Comparison of ENCODE assay signal across 8 mouse cellular contexts in genomic region chr7:79392860-79393513, GRCm38 (mm10). TPM values are rescaled to one million over a fixed set of nuclear protein-coding genes. Genes with fewer than 3 reads are reported as not detected.
A peak's percentile ranks its signal among the peaks of the same experiment; 100 is the strongest.
DNase-seq lines count a peak whose midpoint lies in the region; ATAC-seq and TF ChIP-seq lines count a peak whose summit lies in the region.

No protein-coding gene starts in this region.

- H3K27me3 ChIP-seq in hindbrain, embryonic 14.5 days (ENCODE audit: control insufficient read depth, insufficient read depth, low read length), result no peaks in the 10 kb centered on the region
- H3K27me3 ChIP-seq in midbrain, embryonic 12.5 days, result no peaks in the 10 kb centered on the region

- no peaks in the 10 kb centered on the region for H3K9me3 ChIP-seq in hindbrain, embryonic 14.5 days (ENCODE audit: control insufficient read depth, low read length)
- H3K9me3 ChIP-seq in midbrain, embryonic 12.5 days, result no peaks in the 10 kb centered on the region

- intact Hi-C loops in left cerebral cortex, adult 2 months (cut with DNase I), result no loop called here
- intact Hi-C loops in left cerebral cortex, postnatal 36 days (cut with DNase I), result loop anchor here (5.0 kb wide), 1 partner anchor 74 kb away; the partner anchor contains the start of gene Polg

- H3K4me1 ChIP-seq in hindbrain, embryonic 14.5 days (replicated peaks; ENCODE audit: control insufficient read depth, insufficient read depth, low read length), result 0 out of 2 replicates have a peak, but pooled peaks cover 4% of the 10 kb centered on the region
- peaks cover 21% of the 10 kb centered on the region for H3K4me1 ChIP-seq in midbrain, embryonic 12.5 days

- 66% methylated on average over 9 of the region's 9 CpGs for WGBS in hindbrain, embryonic 14.5 days
- 70% methylated on average over 9 of the region's 9 CpGs for WGBS in midbrain, embryonic 12.5 days

- no peak; the same call in 1 of the 2 replicates for ATAC-seq in hindbrain, embryonic 14.5 days (ENCODE audit: low FRiP score)
- ATAC-seq in midbrain, embryonic 12.5 days (ENCODE audit: low FRiP score, low read depth), result no peak

- H3K9ac ChIP-seq in hindbrain, embryonic 14.5 days, result no peak overlapping the region
- H3K9ac ChIP-seq in midbrain, embryonic 12.5 days (replicated peaks), result no peak overlapping the region; the same call in 1 of the 2 replicates

- H3K4me2 ChIP-seq in hindbrain, embryonic 14.5 days (replicated peaks), result peak overlapping the region; percentile 70
- peak overlapping the region; percentile 93 for H3K4me2 ChIP-seq in midbrain, embryonic 12.5 days (replicated peaks)

- H3K36me3 ChIP-seq in hindbrain, embryonic 14.5 days (replicated peaks; ENCODE audit: control insufficient read depth, insufficient read depth), result no peaks in the 10 kb centered on the region
- no peaks in the 10 kb centered on the region for H3K36me3 ChIP-seq in midbrain, embryonic 12.5 days

- no peak overlapping the region; the same call in 1 of the 2 replicates for H3K4me3 ChIP-seq in left cerebral cortex, adult 2 months
- 0 out of 2 replicates have a peak overlapping the region, but pooled peaks have one; percentile 47 for H3K4me3 ChIP-seq in hindbrain, embryonic 14.5 days (replicated peaks; ENCODE audit: low read length)
- H3K4me3 ChIP-seq in midbrain, embryonic 12.5 days, result peak overlapping the region; percentile 69

- H3K27ac ChIP-seq in left cerebral cortex, adult 2 months, result no peak overlapping the region
- no peak overlapping the region for H3K27ac ChIP-seq in hindbrain, embryonic 14.5 days
- no peak overlapping the region for H3K27ac ChIP-seq in midbrain, embryonic 12.5 days (replicated peaks)

- TF ChIP-seq CTCF in left cerebral cortex, adult 2 months (IDR thresholded peaks at IDR 0.05), result peak; percentile 36

- no peak for DNase-seq in left cerebral cortex, adult 2 months (ENCODE audit: extremely low spot score in 1 of 2, low spot score in 2 of 2)
- DNase-seq in left cerebral cortex, postnatal 36 days (ENCODE audit: low spot score in 2 of 2), result no peak
- DNase-seq in c-Kit-positive CD71-positive TER-119-negative erythroid progenitor cells, embryonic 14.5 days (ENCODE audit: low read depth), result peak; percentile 72
- DNase-seq in hindbrain, embryonic 14.5 days (ENCODE audit: low spot score), result no peak
- no peak for DNase-seq in ovary, adult 18-20 months (ENCODE audit: low spot score)
- no peak for DNase-seq in testis, postnatal 10 days (ENCODE audit: low spot score)
- no peak for DNase-seq in urinary bladder, adult 2 months (ENCODE audit: low spot score)

RNA-seq across cellular contexts. Expression of gene Fanci, which starts 1.3 kb away (rescaled TPM):
- total RNA-seq in left cerebral cortex, adult 2 months (2021), result 1 to 10 TPM in 1 of 2 experiments, under 1 TPM in 1; 0.56 to 1.4 TPM
- total RNA-seq in left cerebral cortex, postnatal 36 days (2021), result under 1 TPM; 0.42 to 0.50 TPM
- 2.3 and 2.5 TPM in 2 replicates for polyA plus RNA-seq in hindbrain, embryonic 14.5 days (2014; fragmentation: Nextera tagmentation; extraction: Ambion mirVana)
- 13.9 and 14.3 TPM in 2 replicates for polyA plus RNA-seq in midbrain, embryonic 12.5 days (2016; fragmentation: Nextera tagmentation; extraction: Ambion mirVana)
- 0.80 and 0.99 TPM in 2 replicates for polyA plus RNA-seq in urinary bladder, adult 2 months (2012; rRNA removed)

RNA-seq across cellular contexts. Expression of gene Rlbp1, which starts 6.1 kb away (rescaled TPM):
- 10 to 100 TPM; 21.7 to 22.1 TPM for total RNA-seq in left cerebral cortex, adult 2 months (2021)
- total RNA-seq in left cerebral cortex, postnatal 36 days (2021), result 10 to 100 TPM; 19.0 to 23.8 TPM
- 25.8 and 26.7 TPM in 2 replicates for polyA plus RNA-seq in hindbrain, embryonic 14.5 days (2014; fragmentation: Nextera tagmentation; extraction: Ambion mirVana)
- 0.98 and 2.2 TPM in 2 replicates for polyA plus RNA-seq in midbrain, embryonic 12.5 days (2016; fragmentation: Nextera tagmentation; extraction: Ambion mirVana)
- 0.08 and 0.13 TPM in 2 replicates for polyA plus RNA-seq in urinary bladder, adult 2 months (2012; rRNA removed)
